Mouse (Mus musculus) forebrain, embryonic 12.5 days (tissue): ENCODE measurements around the gene Tsc22d1. TPM values are rescaled to one million over a fixed set of nuclear protein-coding genes. Genes with fewer than 3 reads are reported as not detected.

Experiments used
- ATAC-seq: fragments of 200-750 bp; cut with Nextera tagmentation; 2 replicates; pipeline ENCODE4 v1.8.0; 2017; ENCODE audit warnings: moderate TSS enrichment; ENCODE audit not compliant: low FRiP score
- H3K27ac ChIP-seq: fragments of 300-500 bp; sonication (generic); 2 replicates; pipeline ENCODE4 v1.5.1; 2016; ENCODE audit warnings: mild to moderate bottlenecking
- H3K27me3 ChIP-seq: fragments of 300-500 bp; sonication (generic); 2 replicates; pipeline ENCODE4 v1.6.1; 2016; ENCODE audit warnings: mild to moderate bottlenecking
- H3K36me3 ChIP-seq: fragments of 300-500 bp; sonication (generic); replicated peaks from 2 replicates; pipeline ENCODE4 v1.6.1; 2016; ENCODE audit warnings: mild to moderate bottlenecking
- H3K4me1 ChIP-seq: fragments of 300-500 bp; sonication (generic); 2 replicates; pipeline ENCODE4 v1.6.1; 2016
- H3K4me2 ChIP-seq: fragments of 300-500 bp; sonication (generic); 2 replicates; pipeline ENCODE4 v1.6.1; 2016; ENCODE audit warnings: mild to moderate bottlenecking, moderate library complexity
- H3K4me3 ChIP-seq: fragments of 300-500 bp; sonication (generic); replicated peaks from 2 replicates; pipeline ENCODE4 v1.5.1; 2016; ENCODE audit warnings: mild to moderate bottlenecking
- H3K9ac ChIP-seq: fragments of 300-500 bp; sonication (generic); 2 replicates; pipeline ENCODE4 v1.6.1; 2016; ENCODE audit warnings: mild to moderate bottlenecking
- H3K9me3 ChIP-seq: fragments of 300-500 bp; sonication (generic); 2 replicates; pipeline ENCODE4 v1.6.1; 2016
- WGBS: fragments of 180-500 bp; shearing (Covaris S2); methylation state at CpG from one replicate; pipeline ENCODE4 v1.1.7; 2016; 5-methylcytosine and 5-hydroxymethylcytosine counted together
- polyA plus RNA-seq: library from polyadenylated mRNA; unstranded; fragments of >200 nt; fragmentation: Nextera tagmentation; extraction: Ambion mirVana; gene quantifications from 2 replicates; pipeline ENCODE4 v1.2.1, GENCODE M21; 2016

Tsc22d1 gene
- polyA plus RNA-seq, 1 experiment from 2014 or later, result 460 TPM

- no peak for ATAC-seq
- WGBS, result 46% methylated on average over 27 of the region's 27 CpGs
- Histone ChIP-seq H3K9ac (peak overlapping the region; percentile 100), H3K4me2 (peak overlapping the region; percentile 89), H3K36me3 (peaks cover 37% of the 10 kb centered on the region), H3K27me3 (no peaks in the 10 kb centered on the region), H3K9me3 (no peaks in the 10 kb centered on the region), H3K4me1 (peaks cover 56% of the 10 kb centered on the region), H3K27ac (peak overlapping the region; percentile 100), H3K4me3 (peak overlapping the region; percentile 99)
Observed at GRCm38 (mm10) chr14:76416366-76417040, 1.7 kb downstream of the Tsc22d1 start.

- Histone ChIP-seq H3K4me3 (peak overlapping the region; percentile 99), H3K27ac (no peak overlapping the region), H3K36me3 (peaks cover 41% of the 10 kb centered on the region), H3K9ac (0 out of 2 replicates have a peak overlapping the region, but pooled peaks have one; percentile 38), H3K27me3 (no peaks in the 10 kb centered on the region), H3K4me2 (peak overlapping the region; percentile 89), H3K4me1 (peaks cover 63% of the 10 kb centered on the region), H3K9me3 (no peaks in the 10 kb centered on the region)
- ATAC-seq, result no peak
- 93% methylated on average over 17 of the region's 17 CpGs for WGBS
Observed at GRCm38 (mm10) chr14:76417346-76417745, 2.6 kb downstream of the Tsc22d1 start.

- Histone ChIP-seq H3K9me3 (no peaks in the 10 kb centered on the region), H3K27ac (no peak overlapping the region), H3K4me1 (peaks cover 73% of the 10 kb centered on the region), H3K27me3 (no peaks in the 10 kb centered on the region), H3K36me3 (peaks cover 69% of the 10 kb centered on the region), H3K9ac (no peak overlapping the region), H3K4me3 (peak overlapping the region; percentile 30), H3K4me2 (peak overlapping the region; percentile 59)
- no peak for ATAC-seq
- WGBS, result 61% methylated on average over 7 of the region's 7 CpGs
Observed at GRCm38 (mm10) chr14:76420726-76421125, 6.0 kb downstream of the Tsc22d1 start.

GRCm38 (mm10) chr14:76421162-76421561 lies 6.4 kb downstream of the Tsc22d1 start:
- H3K4me1 ChIP-seq, result peaks cover 75% of the 10 kb centered on the region
- no peak for ATAC-seq
- peak overlapping the region; percentile 30; the same call in 1 of the 2 replicates for H3K4me3 ChIP-seq
- peak overlapping the region; percentile 59 for H3K4me2 ChIP-seq
- H3K36me3 ChIP-seq, result peaks cover 73% of the 10 kb centered on the region
- no peak overlapping the region for H3K27ac ChIP-seq
- no peak overlapping the region for H3K9ac ChIP-seq
- WGBS, result 87% methylated on average over 4 of the region's 4 CpGs
- H3K9me3 ChIP-seq, result no peaks in the 10 kb centered on the region
- no peaks in the 10 kb centered on the region for H3K27me3 ChIP-seq

GRCm38 (mm10) chr14:76425422-76425821 lies 10.7 kb downstream of the Tsc22d1 start:
- Histone ChIP-seq H3K4me1 (peaks cover 44% of the 10 kb centered on the region), H3K4me3 (no peak overlapping the region), H3K27me3 (no peaks in the 10 kb centered on the region), H3K9me3 (no peaks in the 10 kb centered on the region), H3K4me2 (no peak overlapping the region), H3K36me3 (peaks cover 61% of the 10 kb centered on the region), H3K9ac (no peak overlapping the region), H3K27ac (no peak overlapping the region)
- WGBS, result 91% methylated on average over 7 of the region's 7 CpGs
- ATAC-seq, result no peak

- Histone ChIP-seq H3K36me3 (peaks cover 61% of the 10 kb centered on the region), H3K4me1 (peaks cover 38% of the 10 kb centered on the region), H3K27ac (peak overlapping the region; percentile 36; the same call in 1 of the 2 replicates), H3K9ac (no peak overlapping the region), H3K27me3 (no peaks in the 10 kb centered on the region), H3K9me3 (no peaks in the 10 kb centered on the region), H3K4me2 (no peak overlapping the region), H3K4me3 (no peak overlapping the region)
- 85% methylated on average over 21 of the region's 21 CpGs for WGBS
- ATAC-seq, result no peak
Observed at GRCm38 (mm10) chr14:76425986-76426530, 11.3 kb downstream of the Tsc22d1 start.

GRCm38 (mm10) chr14:76428855-76429254 lies 14.1 kb downstream of the Tsc22d1 start:
- Histone ChIP-seq H3K36me3 (peaks cover 59% of the 10 kb centered on the region), H3K9ac (no peak overlapping the region)
- WGBS, result 89% methylated on average over 2 of the region's 2 CpGs

GRCm38 (mm10) chr14:76431918-76432317 lies 17.2 kb downstream of the Tsc22d1 start:
- Histone ChIP-seq H3K4me2 (no peak overlapping the region), H3K27ac (0 out of 2 replicates have a peak overlapping the region, but pooled peaks have one; percentile 19), H3K36me3 (peaks cover 39% of the 10 kb centered on the region), H3K9ac (no peak overlapping the region), H3K4me3 (no peak overlapping the region), H3K9me3 (no peaks in the 10 kb centered on the region), H3K4me1 (peaks cover 3% of the 10 kb centered on the region; the same call in 1 of the 2 replicates), H3K27me3 (no peaks in the 10 kb centered on the region)
- no peak for ATAC-seq
- WGBS, result 91% methylated on average over 4 of the region's 4 CpGs

More at GRCm38 (mm10) chr14:76428855-76429254, 14.1 kb downstream of the Tsc22d1 start:
- Histone ChIP-seq H3K27ac (no peak overlapping the region), H3K27me3 (no peaks in the 10 kb centered on the region), H3K4me1 (peaks cover 15% of the 10 kb centered on the region; the same call in 1 of the 2 replicates), H3K4me3 (no peak overlapping the region), H3K4me2 (no peak overlapping the region), H3K9me3 (no peaks in the 10 kb centered on the region)
- no peak for ATAC-seq

- 81% methylated on average over 7 of the region's 7 CpGs for WGBS
- Histone ChIP-seq H3K27me3 (no peaks in the 10 kb centered on the region), H3K4me1 (peaks cover 3% of the 10 kb centered on the region; the same call in 1 of the 2 replicates), H3K4me2 (no peak overlapping the region), H3K9me3 (no peaks in the 10 kb centered on the region), H3K36me3 (peaks cover 40% of the 10 kb centered on the region), H3K9ac (no peak overlapping the region), H3K4me3 (no peak overlapping the region), H3K27ac (no peak overlapping the region)
- no peak for ATAC-seq
Observed at GRCm38 (mm10) chr14:76432369-76432768, 17.6 kb downstream of the Tsc22d1 start.

GRCm38 (mm10) chr14:76432816-76433215 lies 18.1 kb downstream of the Tsc22d1 start:
- no peak overlapping the region for H3K27ac ChIP-seq

GRCm38 (mm10) chr14:76442160-76442559 lies 27.4 kb downstream of the Tsc22d1 start:
- Histone ChIP-seq H3K4me2 (no peak overlapping the region), H3K4me3 (no peak overlapping the region), H3K4me1 (no peaks in the 10 kb centered on the region), H3K27me3 (no peaks in the 10 kb centered on the region), H3K27ac (no peak overlapping the region), H3K9ac (no peak overlapping the region), H3K36me3 (peaks cover 41% of the 10 kb centered on the region), H3K9me3 (no peaks in the 10 kb centered on the region)
- no peak for ATAC-seq
- WGBS, result 93% methylated on average over 10 of the region's 10 CpGs

More at GRCm38 (mm10) chr14:76432816-76433215, 18.1 kb downstream of the Tsc22d1 start:
- Histone ChIP-seq H3K36me3 (peaks cover 40% of the 10 kb centered on the region), H3K9me3 (no peaks in the 10 kb centered on the region), H3K4me3 (no peak overlapping the region), H3K4me1 (peaks cover 1% of the 10 kb centered on the region; the same call in 1 of the 2 replicates), H3K4me2 (no peak overlapping the region), H3K27me3 (no peaks in the 10 kb centered on the region), H3K9ac (no peak overlapping the region)
- 96% methylated on average over 8 of the region's 8 CpGs for WGBS
- no peak for ATAC-seq

- no peak overlapping the region for H3K4me3 ChIP-seq
- H3K9me3 ChIP-seq, result no peaks in the 10 kb centered on the region
- peaks cover 6% of the 10 kb centered on the region; the same call in 1 of the 2 replicates for H3K36me3 ChIP-seq
- no peak overlapping the region for H3K9ac ChIP-seq
- H3K4me1 ChIP-seq, result peaks cover 13% of the 10 kb centered on the region
- 92% methylated on average over 4 of the region's 4 CpGs for WGBS
- H3K27me3 ChIP-seq, result no peaks in the 10 kb centered on the region
- no peak overlapping the region for H3K4me2 ChIP-seq
- ATAC-seq, result no peak
- no peak overlapping the region for H3K27ac ChIP-seq
Observed at GRCm38 (mm10) chr14:76448987-76449386, 34.2 kb downstream of the Tsc22d1 start.
